Mouse (Mus musculus) forebrain, embryonic 11.5 days (tissue): ENCODE results near the gene Gm10447. TPM values are rescaled to one million over a fixed set of nuclear protein-coding genes. Genes with fewer than 3 reads are reported as not detected.

ENCODE experiments used
- ATAC-seq: fragments of 200-750 bp; cut with Nextera tagmentation; replicated peaks from 2 replicates; pipeline ENCODE4 v1.8.0; 2017; ENCODE audit warnings: moderate TSS enrichment; ENCODE audit not compliant: low FRiP score
- DNase-seq: peaks from one replicate; pipeline ENCODE4 v3.0.0-alpha.2; 2017; ENCODE audit warnings: low spot score
- H3K27ac ChIP-seq: fragments of 300-500 bp; sonication (generic); 2 replicates; pipeline ENCODE4 v1.5.1; 2014; ENCODE audit warnings: low read depth, low read length
- H3K27me3 ChIP-seq: fragments of 300-500 bp; sonication (generic); 2 replicates; pipeline ENCODE4 v1.6.1; 2014; ENCODE audit warnings: mild to moderate bottlenecking, low read length, mixed read lengths; ENCODE audit not compliant: control insufficient read depth, insufficient read depth
- H3K36me3 ChIP-seq: fragments of 300-500 bp; sonication (generic); 2 replicates; pipeline ENCODE4 v1.6.1; 2014; ENCODE audit warnings: mild to moderate bottlenecking, low read length, moderate library complexity, mixed read lengths; ENCODE audit not compliant: control insufficient read depth, insufficient read depth
- H3K4me1 ChIP-seq: fragments of 300-500 bp; sonication (generic); replicated peaks from 2 replicates; pipeline ENCODE4 v1.6.1; 2014; ENCODE audit warnings: low read length, mixed read lengths; ENCODE audit not compliant: control insufficient read depth, insufficient read depth
- H3K4me2 ChIP-seq: fragments of 300-500 bp; sonication (generic); 2 replicates; pipeline ENCODE4 v1.6.1; 2014; ENCODE audit warnings: low read depth, mild to moderate bottlenecking, low read length, moderate library complexity, mixed read lengths; ENCODE audit not compliant: severe bottlenecking
- H3K4me3 ChIP-seq: fragments of 300-500 bp; sonication (generic); 2 replicates; pipeline ENCODE4 v1.5.1; 2014; ENCODE audit warnings: low read depth, low read length
- H3K9ac ChIP-seq: fragments of 300-500 bp; sonication (generic); 2 replicates; pipeline ENCODE4 v1.6.1; 2014; ENCODE audit warnings: low read length
- H3K9me3 ChIP-seq: fragments of 300-500 bp; sonication (generic); 2 replicates; pipeline ENCODE4 v1.6.1; 2016; ENCODE audit warnings: low read length, mixed read lengths; ENCODE audit not compliant: control insufficient read depth
- WGBS: fragments of 180-500 bp; shearing (Covaris S2); extraction: QIAGEN DNeasy Blood & Tissue Kit; methylation state at CpG from one replicate; pipeline ENCODE4 v1.1.7; 2014; 5-methylcytosine and 5-hydroxymethylcytosine counted together
- polyA plus RNA-seq: library from polyadenylated mRNA; unstranded; fragments of >200 nt; fragmentation: Nextera tagmentation; extraction: Ambion mirVana; gene quantifications from 2 replicates; pipeline ENCODE4 v1.2.1, GENCODE M21; 2014

Gene Gm10447
- polyA plus RNA-seq, 1 experiment from 2014 or later = not detected

DNA sequence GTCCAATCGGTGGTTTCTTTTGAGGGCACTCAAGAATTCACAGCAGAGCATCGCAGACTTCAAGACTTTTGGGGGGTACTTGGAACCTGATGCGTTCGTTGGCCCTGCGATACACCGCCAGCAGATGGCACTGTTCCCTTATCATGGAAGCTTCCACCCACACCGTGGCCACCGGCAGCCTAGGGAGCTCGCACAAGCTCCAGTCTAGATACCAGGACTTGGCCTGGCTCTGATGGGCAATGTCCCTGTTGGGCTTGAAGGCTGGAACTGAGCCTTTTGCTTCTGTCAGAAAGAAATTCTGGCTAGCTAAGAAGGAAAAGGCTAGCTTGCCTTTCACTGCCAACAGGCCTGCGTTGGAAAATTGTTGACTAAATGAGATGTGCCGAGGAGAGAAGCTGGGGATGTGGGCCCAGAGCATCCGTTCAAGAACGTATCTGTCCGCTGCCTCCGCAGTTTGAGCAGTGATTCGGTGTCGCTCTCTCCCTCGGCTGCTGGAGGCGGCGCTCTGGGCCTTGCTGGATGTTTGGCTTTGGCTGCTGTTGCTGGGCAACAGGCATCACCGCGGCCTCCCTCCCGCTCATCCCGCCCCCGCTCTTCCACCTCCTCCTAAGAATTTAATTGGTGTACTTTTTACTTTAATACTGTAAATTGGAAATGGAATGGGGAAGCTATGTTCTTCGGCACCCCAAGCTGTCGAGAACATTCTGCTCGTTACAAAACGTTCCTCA, 13.2 kb upstream of the Gm10447 start, which contains the start of gene Gm9837:
Gm9837 (minus strand) TSS at position 512 of the 728 bp plus-strand sequence.
- Histone ChIP-seq H3K4me2 (peak within 1 kb of the TSS; percentile 50), H3K9me3 (no peaks in the 10 kb centered on the region), H3K27me3 (peaks cover 16% of the 10 kb centered on the region), H3K36me3 (no peaks in the 10 kb centered on the region), H3K27ac (no peak within 1 kb of the TSS), H3K4me3 (peak within 1 kb of the TSS; percentile 20; the same call in 1 of the 2 replicates), H3K9ac (peak within 1 kb of the TSS; percentile 4; the same call in 1 of the 2 replicates), H3K4me1 (peaks cover 6% of the 10 kb centered on the region)
- ATAC-seq = peak; percentile 80
- WGBS = 3% methylated on average over 29 of the region's 29 CpGs
- DNase-seq = peak; percentile 95

DNA sequence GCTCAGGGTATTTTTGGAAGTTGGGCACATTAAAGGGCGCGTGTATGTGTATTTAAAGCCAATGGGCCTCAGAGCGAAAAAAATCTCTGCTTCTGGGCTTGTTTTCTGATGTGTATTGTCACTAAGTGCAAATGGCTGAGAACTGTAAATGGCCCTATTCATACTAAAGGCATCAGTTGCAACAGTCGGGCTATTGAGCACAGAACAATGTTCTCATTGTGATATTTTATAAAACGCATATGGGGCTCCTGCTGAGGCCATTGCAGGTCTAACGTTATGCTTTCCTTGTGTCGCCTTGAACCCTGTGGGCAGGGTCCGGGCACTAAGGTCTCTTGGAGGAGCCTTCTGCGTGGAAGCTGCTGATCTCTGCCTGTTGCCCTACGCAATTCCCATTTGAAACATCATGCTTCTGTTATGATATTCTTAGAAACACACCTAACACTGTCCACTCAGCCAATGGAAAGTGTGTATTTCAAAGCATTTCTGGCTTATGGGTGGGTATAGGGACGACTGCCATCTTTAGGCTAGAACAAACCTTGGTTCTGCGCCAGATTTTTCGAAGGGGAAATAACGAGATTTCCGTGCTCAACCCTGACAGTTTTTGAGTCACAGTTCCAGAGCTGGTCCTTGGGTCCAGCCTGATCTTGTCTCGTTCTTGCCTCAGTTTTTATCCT, 12.5 kb upstream of the Gm10447 start:
- peaks cover 6% of the 10 kb centered on the region for H3K4me1 ChIP-seq
- H3K9ac ChIP-seq = no peak overlapping the region
- ATAC-seq = no peak
- no peak for DNase-seq
- 32% methylated on average over 16 of the region's 16 CpGs for WGBS
- H3K36me3 ChIP-seq = no peaks in the 10 kb centered on the region
- H3K27me3 ChIP-seq = peaks cover 23% of the 10 kb centered on the region
- peak overlapping the region; percentile 50; the same call in 1 of the 2 replicates for H3K4me2 ChIP-seq
- no peak overlapping the region for H3K4me3 ChIP-seq
- H3K27ac ChIP-seq = no peak overlapping the region
- H3K9me3 ChIP-seq = peaks cover 3% of the 10 kb centered on the region; the same call in 1 of the 2 replicates

DNA sequence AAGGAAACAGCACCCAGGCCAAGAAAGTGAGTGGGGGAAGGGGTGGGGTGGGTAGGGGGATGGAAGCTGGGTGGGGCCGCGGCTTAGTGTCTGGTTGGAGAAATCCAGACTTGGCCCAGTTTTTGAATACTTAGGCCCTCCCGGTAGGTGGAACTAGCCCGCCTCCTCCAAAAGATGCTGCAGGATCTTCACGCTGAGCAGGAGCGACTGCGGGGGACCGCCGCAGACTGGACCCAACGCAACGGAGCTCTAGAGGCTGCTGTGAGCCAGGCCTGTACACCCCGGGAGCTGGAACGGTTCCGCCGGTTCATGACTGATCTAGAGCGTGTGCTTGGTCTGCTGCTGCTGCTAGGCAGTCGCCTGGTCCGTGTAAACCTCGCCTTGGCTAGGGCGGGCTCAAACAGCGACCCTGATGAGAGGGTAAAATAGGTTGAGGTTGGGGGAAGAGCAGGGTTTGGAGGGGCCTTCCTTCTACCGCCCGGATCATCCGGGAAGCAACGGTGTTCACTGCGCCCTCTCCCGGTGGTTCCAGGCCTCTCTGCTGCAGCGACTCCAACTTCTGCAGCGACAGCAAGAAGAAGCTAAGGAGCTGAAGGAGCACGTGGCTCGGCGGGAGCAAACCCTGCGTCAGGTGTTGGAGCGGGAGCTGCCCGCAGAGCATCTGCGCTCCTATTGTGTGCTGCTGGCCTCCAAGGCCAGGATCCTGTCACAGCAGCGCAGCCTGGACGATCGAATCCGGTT, 9.5 kb upstream of the Gm10447 start:
- Histone ChIP-seq H3K4me2 (peak overlapping the region; percentile 55), H3K36me3 (no peaks in the 10 kb centered on the region), H3K27me3 (peaks cover 50% of the 10 kb centered on the region), H3K9ac (peak overlapping the region; percentile 52), H3K27ac (no peak overlapping the region), H3K9me3 (peaks cover 5% of the 10 kb centered on the region; the same call in 1 of the 2 replicates), H3K4me3 (peak overlapping the region; percentile 21), H3K4me1 (peaks cover 16% of the 10 kb centered on the region)
- DNase-seq (peak; percentile 92), ATAC-seq (peak; percentile 47)
- 4% methylated on average over 40 of the region's 40 CpGs for WGBS

DNA sequence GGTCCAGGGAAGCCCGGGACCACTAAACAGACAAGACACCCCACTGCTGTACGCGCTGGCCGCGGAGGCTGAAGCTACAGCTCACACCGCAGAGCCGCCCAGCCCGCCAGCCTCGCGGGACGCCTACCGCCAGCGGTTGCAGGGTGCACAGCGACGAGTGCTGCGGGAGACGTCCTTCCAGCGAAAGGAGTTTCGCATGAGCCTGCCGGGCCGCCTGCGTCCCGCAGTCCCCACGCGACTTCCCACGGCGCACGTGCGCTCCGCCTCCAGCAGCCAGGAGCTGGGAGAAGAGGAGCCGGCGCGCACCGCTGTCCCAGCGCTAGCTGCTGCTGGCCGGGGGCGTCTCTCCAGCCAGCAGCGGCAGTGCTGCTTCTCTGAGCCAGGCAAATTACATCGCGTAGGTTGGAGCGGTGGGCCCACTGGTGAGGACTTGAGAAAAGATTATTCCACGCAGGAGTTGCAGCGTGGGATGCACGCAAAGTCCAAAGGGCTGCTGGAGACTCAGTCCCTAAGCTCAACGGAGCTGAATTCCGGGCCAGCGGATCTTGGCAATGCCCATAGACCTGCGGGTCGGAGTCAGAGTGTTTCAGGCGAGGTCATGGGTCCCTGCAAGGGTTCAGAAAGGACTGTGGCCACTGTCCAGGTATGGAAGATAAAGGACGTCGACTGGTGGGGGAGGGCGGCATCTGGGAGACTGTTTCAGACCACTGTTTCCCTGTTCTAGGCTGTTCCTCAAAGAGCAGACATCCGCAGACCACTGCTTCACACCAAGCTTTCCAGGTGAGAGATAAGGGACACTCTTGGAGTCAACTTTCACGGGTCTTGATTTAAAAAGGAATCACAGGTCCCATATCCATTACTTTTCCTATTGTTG, 6.9 kb upstream of the Gm10447 start:
- Histone ChIP-seq H3K9ac (peak overlapping the region; percentile 37; the same call in 1 of the 2 replicates), H3K4me2 (peak overlapping the region; percentile 85), H3K27ac (no peak overlapping the region), H3K9me3 (peaks cover 5% of the 10 kb centered on the region; the same call in 1 of the 2 replicates), H3K4me3 (peak overlapping the region; percentile 38), H3K36me3 (no peaks in the 10 kb centered on the region), H3K4me1 (peaks cover 12% of the 10 kb centered on the region; the same call in 1 of the 2 replicates), H3K27me3 (peaks cover 50% of the 10 kb centered on the region)
- WGBS = 5% methylated on average over 55 of the region's 55 CpGs
- ATAC-seq = no peak
- peak; percentile 73 for DNase-seq

DNA sequence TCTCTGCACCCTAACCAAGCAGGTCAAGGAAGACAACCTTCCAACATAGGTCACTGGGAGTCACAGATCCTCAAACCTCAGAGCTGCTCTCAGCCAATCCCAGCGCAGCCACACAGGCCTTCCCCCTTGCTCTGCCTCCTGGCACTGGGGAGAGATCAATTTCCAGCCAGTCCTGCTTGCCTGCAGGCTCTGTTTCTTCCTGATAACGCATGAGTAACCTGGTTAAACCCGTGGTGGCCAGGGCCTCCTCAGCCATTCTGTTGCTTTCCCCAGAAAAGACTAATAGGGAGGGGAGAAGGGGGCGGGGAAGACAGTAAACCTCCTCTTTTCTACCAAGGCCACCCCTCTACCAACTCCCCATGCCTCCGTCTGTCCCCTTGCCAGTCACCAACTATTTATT, 4.8 kb upstream of the Gm10447 start:
- no peak overlapping the region for H3K27ac ChIP-seq
- no peak for DNase-seq
- no peak overlapping the region for H3K4me2 ChIP-seq
- H3K27me3 ChIP-seq = peaks cover 64% of the 10 kb centered on the region
- ATAC-seq = no peak
- peaks cover 14% of the 10 kb centered on the region; the same call in 1 of the 2 replicates for H3K4me1 ChIP-seq
- no peak overlapping the region for H3K4me3 ChIP-seq
- no peak overlapping the region for H3K9ac ChIP-seq
- WGBS = 14% methylated on average over 5 of the region's 5 CpGs
- no peaks in the 10 kb centered on the region for H3K36me3 ChIP-seq
- H3K9me3 ChIP-seq = peaks cover 5% of the 10 kb centered on the region; the same call in 1 of the 2 replicates

DNA sequence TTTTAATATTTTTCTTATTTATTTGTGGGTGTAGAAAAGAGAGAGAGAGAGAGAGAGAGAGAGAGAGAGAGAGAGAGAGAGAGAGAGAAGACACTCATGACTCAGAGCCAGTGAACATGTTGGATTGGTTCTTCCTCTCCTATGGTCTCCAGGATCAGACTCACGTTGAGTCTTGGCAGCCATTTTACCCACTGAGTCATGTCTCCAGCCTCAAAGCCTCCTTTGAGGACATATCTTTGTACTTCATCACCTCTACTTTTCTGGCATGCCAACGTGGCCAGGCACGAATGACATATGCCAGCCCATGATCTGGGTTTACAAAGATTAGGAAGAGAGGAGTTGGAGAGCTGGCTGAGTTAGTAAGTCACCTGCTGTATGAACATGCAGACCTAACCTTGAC, 3.3 kb upstream of the Gm10447 start:
- H3K4me3 ChIP-seq = no peak overlapping the region
- ATAC-seq (no peak), DNase-seq (no peak)
- H3K27ac ChIP-seq = no peak overlapping the region
- peaks cover 55% of the 10 kb centered on the region for H3K27me3 ChIP-seq
- peaks cover 12% of the 10 kb centered on the region; the same call in 1 of the 2 replicates for H3K4me1 ChIP-seq
- H3K9ac ChIP-seq = no peak overlapping the region
- WGBS = 77% methylated on average over 3 of the region's 3 CpGs
- no peak overlapping the region for H3K4me2 ChIP-seq
- no peaks in the 10 kb centered on the region for H3K36me3 ChIP-seq
- H3K9me3 ChIP-seq = peaks cover 5% of the 10 kb centered on the region; the same call in 1 of the 2 replicates

DNA sequence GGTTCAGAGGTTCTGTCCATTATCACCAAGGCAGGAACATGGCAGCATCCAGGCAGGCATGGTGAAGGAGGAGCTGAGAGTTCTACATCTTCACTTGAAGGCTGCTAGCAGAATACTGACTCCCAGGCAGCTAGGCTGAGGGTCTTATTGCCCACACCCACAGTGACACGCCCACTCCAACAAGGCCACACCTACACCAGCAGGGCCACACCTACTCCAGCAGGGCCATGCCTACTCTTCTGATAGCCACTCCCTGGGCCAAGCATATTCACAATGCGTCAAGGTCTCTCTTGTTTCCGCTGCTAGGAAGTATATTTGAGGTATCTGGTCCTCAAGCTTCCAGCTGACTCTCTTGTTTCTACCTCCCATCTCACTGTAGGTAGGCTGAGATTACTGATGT, 2.1 kb upstream of the Gm10447 start:
- Histone ChIP-seq H3K4me2 (no peak overlapping the region), H3K36me3 (no peaks in the 10 kb centered on the region), H3K4me1 (peaks cover 12% of the 10 kb centered on the region; the same call in 1 of the 2 replicates), H3K27me3 (peaks cover 45% of the 10 kb centered on the region), H3K27ac (no peak overlapping the region), H3K9me3 (no peaks in the 10 kb centered on the region), H3K4me3 (no peak overlapping the region), H3K9ac (no peak overlapping the region)
- 56% methylated on average over 3 of the region's 3 CpGs for WGBS
- no peak for ATAC-seq
- no peak for DNase-seq
